Mouse (Mus musculus): ENCODE results near the gene Fermt2. TPM values are rescaled to one million over a fixed set of nuclear protein-coding genes. Genes with fewer than 3 reads are reported as not detected.

Fermt2 gene
- polyA plus RNA-seq, 1 experiment from 2014 or later: 229 TPM

GRCm38 (mm10) chr14:45528861-45529260 lies 1.1 kb downstream of the Fermt2 start:
- WGBS: 1% methylated on average over 13 of the region's 13 CpGs
- H3K4me3 ChIP-seq (ENCODE audit: low read length): peak overlapping the region; percentile 80
- H3K36me3 ChIP-seq (ENCODE audit: control insufficient read depth, insufficient read depth): no peaks in the 10 kb centered on the region
- H3K4me2 ChIP-seq (ENCODE audit: low read depth, low read length): peak overlapping the region; percentile 78
- H3K9me3 ChIP-seq (replicated peaks; ENCODE audit: control insufficient read depth, low read length): no peaks in the 10 kb centered on the region
- H3K27me3 ChIP-seq (ENCODE audit: control insufficient read depth, insufficient read depth, low read length): no peaks in the 10 kb centered on the region
- peak; percentile 63 for ATAC-seq (replicated peaks; ENCODE audit: extremely low read depth, insufficient read depth, low FRiP score)
- H3K9ac ChIP-seq (ENCODE audit: low read length): peak overlapping the region; percentile 96
- H3K27ac ChIP-seq (ENCODE audit: low read length): peak overlapping the region; percentile 96
- peaks cover 21% of the 10 kb centered on the region for H3K4me1 ChIP-seq (ENCODE audit: control insufficient read depth, insufficient read depth, low read length)

GRCm38 (mm10) chr14:45515771-45516170 lies 14.1 kb downstream of the Fermt2 start:
- H3K4me1 ChIP-seq (ENCODE audit: control insufficient read depth, insufficient read depth, low read length): peaks cover 70% of the 10 kb centered on the region
- no peak overlapping the region for H3K9ac ChIP-seq (ENCODE audit: low read length)
- no peaks in the 10 kb centered on the region for H3K9me3 ChIP-seq (replicated peaks; ENCODE audit: control insufficient read depth, low read length)
- peak overlapping the region; percentile 17 for H3K27ac ChIP-seq (ENCODE audit: low read length)
- ATAC-seq (replicated peaks; ENCODE audit: extremely low read depth, insufficient read depth, low FRiP score): no peak
- H3K36me3 ChIP-seq (ENCODE audit: control insufficient read depth, insufficient read depth): no peaks in the 10 kb centered on the region
- 60% methylated on average over 11 of the region's 11 CpGs for WGBS
- no peak overlapping the region for H3K4me3 ChIP-seq (ENCODE audit: low read length)
- H3K4me2 ChIP-seq (ENCODE audit: low read depth, low read length): no peak overlapping the region; the same call in 1 of the 2 replicates
- H3K27me3 ChIP-seq (ENCODE audit: control insufficient read depth, insufficient read depth, low read length): no peaks in the 10 kb centered on the region

GRCm38 (mm10) chr14:45510787-45511186 lies 19.1 kb downstream of the Fermt2 start:
- ATAC-seq (replicated peaks; ENCODE audit: extremely low read depth, insufficient read depth, low FRiP score): no peak
- no peak overlapping the region for H3K9ac ChIP-seq (ENCODE audit: low read length)

GRCm38 (mm10) chr14:45507923-45508322 lies 22.0 kb downstream of the Fermt2 start:
- H3K9ac ChIP-seq (ENCODE audit: low read length): 0 out of 2 replicates have a peak overlapping the region, but pooled peaks have one; percentile 23
- H3K36me3 ChIP-seq (ENCODE audit: control insufficient read depth, insufficient read depth): peaks cover 12% of the 10 kb centered on the region; the same call in 1 of the 2 replicates
- peaks cover 66% of the 10 kb centered on the region for H3K4me1 ChIP-seq (ENCODE audit: control insufficient read depth, insufficient read depth, low read length)
- peak overlapping the region; percentile 66 for H3K27ac ChIP-seq (ENCODE audit: low read length)
- H3K27me3 ChIP-seq (ENCODE audit: control insufficient read depth, insufficient read depth, low read length): no peaks in the 10 kb centered on the region
- no peak for ATAC-seq (replicated peaks; ENCODE audit: extremely low read depth, insufficient read depth, low FRiP score)
- peak overlapping the region; percentile 10; the same call in 1 of the 2 replicates for H3K4me2 ChIP-seq (ENCODE audit: low read depth, low read length)
- WGBS: 15% methylated on average over 4 of the region's 4 CpGs
- no peak overlapping the region for H3K4me3 ChIP-seq (ENCODE audit: low read length)
- H3K9me3 ChIP-seq (replicated peaks; ENCODE audit: control insufficient read depth, low read length): no peaks in the 10 kb centered on the region

More at GRCm38 (mm10) chr14:45510787-45511186, 19.1 kb downstream of the Fermt2 start:
- peak overlapping the region; percentile 3; the same call in 1 of the 2 replicates for H3K4me2 ChIP-seq (ENCODE audit: low read depth, low read length)
- H3K9me3 ChIP-seq (replicated peaks; ENCODE audit: control insufficient read depth, low read length): no peaks in the 10 kb centered on the region
- H3K27ac ChIP-seq (ENCODE audit: low read length): peak overlapping the region; percentile 25
- H3K36me3 ChIP-seq (ENCODE audit: control insufficient read depth, insufficient read depth): peaks cover 4% of the 10 kb centered on the region; the same call in 1 of the 2 replicates
- no peak overlapping the region for H3K4me3 ChIP-seq (ENCODE audit: low read length)
- no peaks in the 10 kb centered on the region for H3K27me3 ChIP-seq (ENCODE audit: control insufficient read depth, insufficient read depth, low read length)
- 9% methylated on average over 4 of the region's 4 CpGs for WGBS
- H3K4me1 ChIP-seq (ENCODE audit: control insufficient read depth, insufficient read depth, low read length): peaks cover 78% of the 10 kb centered on the region

- whole genome bisulfite sequencing: 46% methylated on average over 3 of the region's 3 CpGs
- no peak overlapping the region for H3K4me3 ChIP-seq (ENCODE audit: low read length)
- H3K9me3 ChIP-seq (replicated peaks; ENCODE audit: control insufficient read depth, low read length): no peaks in the 10 kb centered on the region
- ATAC-seq (replicated peaks; ENCODE audit: extremely low read depth, insufficient read depth, low FRiP score): no peak
- peaks cover 63% of the 10 kb centered on the region for H3K4me1 ChIP-seq (ENCODE audit: control insufficient read depth, insufficient read depth, low read length)
- peak overlapping the region; percentile 34; the same call in 1 of the 2 replicates for H3K9ac ChIP-seq (ENCODE audit: low read length)
- H3K27me3 ChIP-seq (ENCODE audit: control insufficient read depth, insufficient read depth, low read length): no peaks in the 10 kb centered on the region
- H3K27ac ChIP-seq (ENCODE audit: low read length): peak overlapping the region; percentile 66
- no peak overlapping the region; the same call in 1 of the 2 replicates for H3K4me2 ChIP-seq (ENCODE audit: low read depth, low read length)
- peaks cover 12% of the 10 kb centered on the region; the same call in 1 of the 2 replicates for H3K36me3 ChIP-seq (ENCODE audit: control insufficient read depth, insufficient read depth)
Measured at GRCm38 (mm10) chr14:45507447-45507846, 22.5 kb downstream of the Fermt2 start.

GRCm38 (mm10) chr14:45507032-45507431 lies 22.9 kb downstream of the Fermt2 start:
- H3K36me3 ChIP-seq (ENCODE audit: control insufficient read depth, insufficient read depth): peaks cover 12% of the 10 kb centered on the region; the same call in 1 of the 2 replicates
- no peak overlapping the region for H3K4me3 ChIP-seq (ENCODE audit: low read length)
- 17% methylated on average over 6 of the region's 6 CpGs for WGBS
- H3K4me1 ChIP-seq (ENCODE audit: control insufficient read depth, insufficient read depth, low read length): peaks cover 59% of the 10 kb centered on the region
- H3K9me3 ChIP-seq (replicated peaks; ENCODE audit: control insufficient read depth, low read length): no peaks in the 10 kb centered on the region
- peak; percentile 29 for ATAC-seq (replicated peaks; ENCODE audit: extremely low read depth, insufficient read depth, low FRiP score)
- H3K9ac ChIP-seq (ENCODE audit: low read length): no peak overlapping the region
- H3K4me2 ChIP-seq (ENCODE audit: low read depth, low read length): peak overlapping the region; percentile 8; the same call in 1 of the 2 replicates
- H3K27ac ChIP-seq (ENCODE audit: low read length): peak overlapping the region; percentile 66
- H3K27me3 ChIP-seq (ENCODE audit: control insufficient read depth, insufficient read depth, low read length): no peaks in the 10 kb centered on the region

- Histone ChIP-seq H3K4me2 (ENCODE audit: low read depth, low read length) (no peak overlapping the region), H3K36me3 (ENCODE audit: control insufficient read depth, insufficient read depth) (peaks cover 12% of the 10 kb centered on the region; the same call in 1 of the 2 replicates), H3K27me3 (ENCODE audit: control insufficient read depth, insufficient read depth, low read length) (no peaks in the 10 kb centered on the region), H3K9ac (ENCODE audit: low read length) (no peak overlapping the region), H3K4me3 (ENCODE audit: low read length) (no peak overlapping the region), H3K4me1 (ENCODE audit: control insufficient read depth, insufficient read depth, low read length) (peaks cover 52% of the 10 kb centered on the region), H3K27ac (ENCODE audit: low read length) (peak overlapping the region; percentile 66), H3K9me3 (replicated peaks; ENCODE audit: control insufficient read depth, low read length) (no peaks in the 10 kb centered on the region)
- WGBS: 87% methylated on average over 4 of the region's 4 CpGs
- no peak for ATAC-seq (replicated peaks; ENCODE audit: extremely low read depth, insufficient read depth, low FRiP score)
Measured at GRCm38 (mm10) chr14:45506165-45506564, 23.8 kb downstream of the Fermt2 start.

- 81% methylated on average over 10 of the region's 10 CpGs for WGBS
- ATAC-seq (replicated peaks; ENCODE audit: extremely low read depth, insufficient read depth, low FRiP score): no peak
- Histone ChIP-seq H3K4me2 (ENCODE audit: low read depth, low read length) (no peak overlapping the region), H3K27me3 (ENCODE audit: control insufficient read depth, insufficient read depth, low read length) (no peaks in the 10 kb centered on the region), H3K4me1 (ENCODE audit: control insufficient read depth, insufficient read depth, low read length) (peaks cover 44% of the 10 kb centered on the region), H3K9ac (ENCODE audit: low read length) (no peak overlapping the region), H3K36me3 (ENCODE audit: control insufficient read depth, insufficient read depth) (peaks cover 12% of the 10 kb centered on the region; the same call in 1 of the 2 replicates), H3K27ac (ENCODE audit: low read length) (no peak overlapping the region), H3K9me3 (replicated peaks; ENCODE audit: control insufficient read depth, low read length) (no peaks in the 10 kb centered on the region), H3K4me3 (ENCODE audit: low read length) (no peak overlapping the region)
Measured at GRCm38 (mm10) chr14:45504422-45505113, 25.4 kb downstream of the Fermt2 start.

- H3K27ac ChIP-seq (ENCODE audit: low read length): no peak overlapping the region
- no peak overlapping the region for H3K9ac ChIP-seq (ENCODE audit: low read length)
- H3K9me3 ChIP-seq (replicated peaks; ENCODE audit: control insufficient read depth, low read length): no peaks in the 10 kb centered on the region
- H3K4me2 ChIP-seq (ENCODE audit: low read depth, low read length): no peak overlapping the region
- ATAC-seq (replicated peaks; ENCODE audit: extremely low read depth, insufficient read depth, low FRiP score): no peak
- H3K4me1 ChIP-seq (ENCODE audit: control insufficient read depth, insufficient read depth, low read length): peaks cover 40% of the 10 kb centered on the region
- 65% methylated on average over 3 of the region's 3 CpGs for WGBS
- no peak overlapping the region for H3K4me3 ChIP-seq (ENCODE audit: low read length)
- H3K36me3 ChIP-seq (ENCODE audit: control insufficient read depth, insufficient read depth): peaks cover 12% of the 10 kb centered on the region; the same call in 1 of the 2 replicates
- H3K27me3 ChIP-seq (ENCODE audit: control insufficient read depth, insufficient read depth, low read length): no peaks in the 10 kb centered on the region
Measured at GRCm38 (mm10) chr14:45503934-45504333, 26.0 kb downstream of the Fermt2 start.
